Comparison of ENCODE assay signal across 24 mouse cellular contexts in genomic region chr16:78153899-78154605, GRCm38 (mm10).
DNase-seq lines count a peak whose midpoint lies in the region; ATAC-seq and TF ChIP-seq lines count a peak whose summit lies in the region.
"Had no signal": no experiment of that assay in that cellular context is flagged by ENCODE, and none has a peak within 500 bp of the region (broad histone marks: within the 10 kb centered on the region; RNA-seq: fewer than 3 reads in every experiment).

No protein-coding gene starts in this region.

- H3K4me1 ChIP-seq in stomach, embryonic 15.5 days: no peaks in the 10 kb centered on the region
- H3K4me1 ChIP-seq: embryonic facial prominence, embryonic 12.5 days had no signal

- no peak; the same call in 1 of the 2 replicates for ATAC-seq in stomach, embryonic 15.5 days (ENCODE audit: insufficient read depth, low FRiP score, low read depth)
- ATAC-seq: activated CD4-positive, CD25-positive, alpha-beta regulatory T cell, adult 4 months; CD4-positive, CD25-positive, alpha-beta regulatory T cell, adult 4 months; forebrain, embryonic 13.5 days; forebrain, embryonic 15.5 days; Patski had no signal

- no peaks in the 10 kb centered on the region for H3K27me3 ChIP-seq in stomach, embryonic 15.5 days (replicated peaks)
- H3K27me3 ChIP-seq: CH12.LX; embryonic facial prominence, embryonic 12.5 days; forebrain, embryonic 13.5 days; forebrain, embryonic 15.5 days had no signal

- H3K4me2 ChIP-seq in stomach, embryonic 15.5 days: no peak overlapping the region
- H3K4me2 ChIP-seq: embryonic facial prominence, embryonic 12.5 days; forebrain, embryonic 13.5 days; forebrain, embryonic 15.5 days had no signal

- TF ChIP-seq CTCF in gastrocnemius, adult 2 months (IDR thresholded peaks at IDR 0.05): no peak
- TF ChIP-seq CTCF in layer of hippocampus, adult 2 months (conservative IDR thresholded peaks at IDR 0.05): no peak

- H3K9me3 ChIP-seq in stomach, embryonic 15.5 days: no peaks in the 10 kb centered on the region
- H3K9me3 ChIP-seq: embryonic facial prominence, embryonic 10.5 days; embryonic facial prominence, embryonic 12.5 days; forebrain, embryonic 13.5 days; forebrain, embryonic 15.5 days; G1E had no signal

- peak overlapping the region; percentile 57 for H3K27ac ChIP-seq in gastrocnemius, adult 2 months
- peak overlapping the region; percentile 40; the same call in 1 of the 2 replicates for H3K27ac ChIP-seq in layer of hippocampus, adult 2 months
- H3K27ac ChIP-seq in stomach, embryonic 15.5 days: 0 out of 2 replicates have a peak overlapping the region, but pooled peaks have one; percentile 31
- H3K27ac ChIP-seq: embryonic facial prominence, embryonic 10.5 days; embryonic facial prominence, embryonic 12.5 days; forebrain, embryonic 13.5 days; forebrain, embryonic 15.5 days had no signal

- intact Hi-C loops in gastrocnemius, adult 2 months (cut with DNase I): loop anchor here (10.0 kb wide), 2 partner anchors 709 to 1019 kb away; no protein-coding TSS in a partner anchor

- peak overlapping the region; percentile 24 for H3K4me3 ChIP-seq in gastrocnemius, adult 2 months
- H3K4me3 ChIP-seq in layer of hippocampus, adult 2 months: peak overlapping the region; percentile 13; the same call in 1 of the 2 replicates
- H3K4me3 ChIP-seq in stomach, embryonic 15.5 days (replicated peaks): no peak overlapping the region
- H3K4me3 ChIP-seq: embryonic facial prominence, embryonic 10.5 days; embryonic facial prominence, embryonic 12.5 days; forebrain, embryonic 13.5 days; forebrain, embryonic 15.5 days had no signal

- no peak overlapping the region for H3K9ac ChIP-seq in stomach, embryonic 15.5 days
- H3K9ac ChIP-seq: embryonic facial prominence, embryonic 12.5 days; forebrain, embryonic 13.5 days; forebrain, embryonic 15.5 days had no signal

- 18% methylated on average over 2 of the region's 2 CpGs for WGBS in stomach, embryonic 15.5 days

- no peak for DNase-seq in gastrocnemius, adult 2 months
- no peak for DNase-seq in gastrocnemius, postnatal 4 days (ENCODE audit: low spot score in 2 of 2)
- DNase-seq in layer of hippocampus, adult 2 months (ENCODE audit: low spot score in 2 of 2): no peak
- no peak for DNase-seq in layer of hippocampus, adult 8-10 months (ENCODE audit: low spot score in 2 of 2)
- DNase-seq in urinary bladder, adult 18-20 months (ENCODE audit: low spot score in 2 of 2): no peak
- DNase-seq: adrenal gland, adult 8-10 months; adrenal gland, postnatal 14 days; adrenal gland, postnatal 36 days; B cell, adult 2 months; cerebellum, adult 11-12 months; cerebellum, adult 2 months; cerebellum, adult 9-10 months; cerebellum, postnatal 10 days; cerebellum, postnatal 25 days had no signal

- no peaks in the 10 kb centered on the region for H3K36me3 ChIP-seq in stomach, embryonic 15.5 days
- H3K36me3 ChIP-seq: embryonic facial prominence, embryonic 10.5 days; embryonic facial prominence, embryonic 12.5 days; forebrain, embryonic 15.5 days; G1E had no signal
